Mouse (Mus musculus): ENCODE data around the gene Tmcc2. TPM values are rescaled to one million over a fixed set of nuclear protein-coding genes. Genes with fewer than 3 reads are reported as not detected.

Tmcc2 gene
- polyA plus RNA-seq, 1 experiment from 2014 or later: 11.1 TPM

GRCm38 (mm10) chr1:132331283-132331682 is 59.8 kb downstream of the Tmcc2 start:
- Histone ChIP-seq H3K36me3 (ENCODE audit: control insufficient read depth, insufficient read depth, low read length) (peaks cover 49% of the 10 kb centered on the region), H3K9me3 (ENCODE audit: control insufficient read depth, low read length) (no peaks in the 10 kb centered on the region), H3K27me3 (ENCODE audit: control insufficient read depth, insufficient read depth, low read length) (no peaks in the 10 kb centered on the region), H3K9ac (ENCODE audit: low read length) (peak overlapping the region; percentile 17; the same call in 1 of the 2 replicates), H3K4me1 (ENCODE audit: control insufficient read depth, insufficient read depth, low read length) (peaks cover 93% of the 10 kb centered on the region), H3K4me3 (ENCODE audit: low read depth, low read length) (no peak overlapping the region), H3K4me2 (no peak overlapping the region), H3K27ac (ENCODE audit: low read depth, low read length) (peak overlapping the region; percentile 89)
- DNase-seq (ENCODE audit: low spot score, missing footprints): no peak
- WGBS: 84% methylated on average over 17 of the region's 17 CpGs
- ATAC-seq (ENCODE audit: low FRiP score): no peak

GRCm38 (mm10) chr1:132330397-132330796 is 60.7 kb downstream of the Tmcc2 start:
- ATAC-seq (ENCODE audit: low FRiP score): no peak
- WGBS: 56% methylated on average over 15 of the region's 15 CpGs
- Histone ChIP-seq H3K27ac (ENCODE audit: low read depth, low read length) (peak overlapping the region; percentile 58), H3K9me3 (ENCODE audit: control insufficient read depth, low read length) (no peaks in the 10 kb centered on the region), H3K4me3 (ENCODE audit: low read depth, low read length) (no peak overlapping the region), H3K36me3 (ENCODE audit: control insufficient read depth, insufficient read depth, low read length) (peaks cover 58% of the 10 kb centered on the region), H3K27me3 (ENCODE audit: control insufficient read depth, insufficient read depth, low read length) (no peaks in the 10 kb centered on the region), H3K4me2 (no peak overlapping the region), H3K9ac (ENCODE audit: low read length) (no peak overlapping the region), H3K4me1 (ENCODE audit: control insufficient read depth, insufficient read depth, low read length) (peaks cover 93% of the 10 kb centered on the region)
- no peak for DNase-seq (ENCODE audit: low spot score, missing footprints)

GRCm38 (mm10) chr1:132329656-132330055 is 61.4 kb downstream of the Tmcc2 start:
- DNase-seq (ENCODE audit: low spot score, missing footprints) (no peak), ATAC-seq (ENCODE audit: low FRiP score) (no peak)
- peak overlapping the region; percentile 58 for H3K27ac ChIP-seq (ENCODE audit: low read depth, low read length)
- H3K4me2 ChIP-seq: no peak overlapping the region
- H3K4me3 ChIP-seq (ENCODE audit: low read depth, low read length): no peak overlapping the region
- H3K9ac ChIP-seq (ENCODE audit: low read length): no peak overlapping the region
- 76% methylated on average over 7 of the region's 7 CpGs for WGBS
- no peaks in the 10 kb centered on the region for H3K27me3 ChIP-seq (ENCODE audit: control insufficient read depth, insufficient read depth, low read length)
- H3K36me3 ChIP-seq (ENCODE audit: control insufficient read depth, insufficient read depth, low read length): peaks cover 63% of the 10 kb centered on the region
- no peaks in the 10 kb centered on the region for H3K9me3 ChIP-seq (ENCODE audit: control insufficient read depth, low read length)
- H3K4me1 ChIP-seq (ENCODE audit: control insufficient read depth, insufficient read depth, low read length): peaks cover 92% of the 10 kb centered on the region

GRCm38 (mm10) chr1:132328565-132328964 is 62.5 kb downstream of the Tmcc2 start:
- Histone ChIP-seq H3K27ac (ENCODE audit: low read depth, low read length) (0 out of 2 replicates have a peak overlapping the region, but pooled peaks have one; percentile 2), H3K27me3 (ENCODE audit: control insufficient read depth, insufficient read depth, low read length) (no peaks in the 10 kb centered on the region), H3K4me1 (ENCODE audit: control insufficient read depth, insufficient read depth, low read length) (peaks cover 93% of the 10 kb centered on the region), H3K4me3 (ENCODE audit: low read depth, low read length) (no peak overlapping the region), H3K36me3 (ENCODE audit: control insufficient read depth, insufficient read depth, low read length) (peaks cover 64% of the 10 kb centered on the region), H3K9me3 (ENCODE audit: control insufficient read depth, low read length) (no peaks in the 10 kb centered on the region), H3K4me2 (no peak overlapping the region), H3K9ac (ENCODE audit: low read length) (no peak overlapping the region)
- 83% methylated on average over 3 of the region's 3 CpGs for whole genome bisulfite sequencing
- ATAC-seq (ENCODE audit: low FRiP score) (no peak), DNase-seq (ENCODE audit: low spot score, missing footprints) (no peak)

DNA sequence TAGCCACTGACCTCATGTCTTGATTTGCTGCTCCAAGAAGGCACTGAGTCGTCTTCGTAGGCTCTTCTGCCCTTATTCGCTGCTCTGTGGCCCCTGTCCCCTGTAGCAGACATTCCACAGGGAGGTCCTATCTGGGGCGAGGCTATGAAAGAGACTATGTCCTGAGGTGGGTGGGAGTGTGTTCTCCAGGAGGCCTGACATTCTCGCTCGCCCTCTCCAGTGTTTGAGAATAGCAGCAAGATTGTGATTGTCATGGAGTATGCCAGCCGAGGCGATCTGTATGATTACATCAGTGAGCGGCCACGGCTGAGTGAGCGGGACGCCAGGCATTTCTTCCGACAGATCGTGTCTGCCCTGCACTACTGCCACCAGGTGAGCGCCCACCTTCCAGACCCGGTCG is 63.6 kb downstream of the Tmcc2 start:
- H3K9me3 ChIP-seq (ENCODE audit: control insufficient read depth, low read length): no peaks in the 10 kb centered on the region
- H3K9ac ChIP-seq (ENCODE audit: low read length): no peak overlapping the region
- H3K4me2 ChIP-seq: no peak overlapping the region
- 0 out of 2 replicates have a peak overlapping the region, but pooled peaks have one; percentile 4 for H3K27ac ChIP-seq (ENCODE audit: low read depth, low read length)
- ATAC-seq (ENCODE audit: low FRiP score): no peak
- no peak overlapping the region for H3K4me3 ChIP-seq (ENCODE audit: low read depth, low read length)
- no peak for DNase-seq (ENCODE audit: low spot score, missing footprints)
- H3K27me3 ChIP-seq (ENCODE audit: control insufficient read depth, insufficient read depth, low read length): no peaks in the 10 kb centered on the region
- peaks cover 88% of the 10 kb centered on the region for H3K4me1 ChIP-seq (ENCODE audit: control insufficient read depth, insufficient read depth, low read length)
- H3K36me3 ChIP-seq (ENCODE audit: control insufficient read depth, insufficient read depth, low read length): peaks cover 62% of the 10 kb centered on the region
- 83% methylated on average over 17 of the region's 17 CpGs for WGBS

DNA sequence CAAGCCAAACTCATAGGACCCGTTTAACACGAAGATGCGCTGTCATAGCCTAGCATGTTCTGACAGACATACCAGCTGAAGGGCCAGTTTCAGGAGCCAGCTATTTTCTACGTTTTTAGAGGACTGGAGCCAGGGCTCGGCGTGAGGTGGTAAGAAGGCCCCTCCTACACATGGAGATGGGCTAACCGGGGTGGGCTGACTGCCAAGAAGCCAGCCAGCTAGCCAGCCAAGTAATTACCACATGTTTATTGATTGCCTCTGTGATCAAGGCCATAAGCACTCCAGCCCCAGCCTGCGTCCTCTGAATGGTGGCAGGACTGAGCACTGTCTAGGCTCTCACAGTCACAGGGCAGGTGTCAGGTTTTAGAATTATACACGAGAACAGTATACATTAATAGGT is 64.3 kb downstream of the Tmcc2 start:
- H3K4me2 ChIP-seq: no peak overlapping the region
- H3K36me3 ChIP-seq (ENCODE audit: control insufficient read depth, insufficient read depth, low read length): peaks cover 55% of the 10 kb centered on the region
- WGBS: 73% methylated on average over 9 of the region's 9 CpGs
- no peaks in the 10 kb centered on the region for H3K9me3 ChIP-seq (ENCODE audit: control insufficient read depth, low read length)
- H3K27ac ChIP-seq (ENCODE audit: low read depth, low read length): peak overlapping the region; percentile 46; the same call in 1 of the 2 replicates
- H3K9ac ChIP-seq (ENCODE audit: low read length): no peak overlapping the region
- ATAC-seq (ENCODE audit: low FRiP score) (no peak), DNase-seq (ENCODE audit: low spot score, missing footprints) (no peak)
- no peaks in the 10 kb centered on the region for H3K27me3 ChIP-seq (ENCODE audit: control insufficient read depth, insufficient read depth, low read length)
- H3K4me3 ChIP-seq (ENCODE audit: low read depth, low read length): no peak overlapping the region
- peaks cover 84% of the 10 kb centered on the region for H3K4me1 ChIP-seq (ENCODE audit: control insufficient read depth, insufficient read depth, low read length)

- peaks cover 32% of the 10 kb centered on the region for H3K36me3 ChIP-seq (ENCODE audit: control insufficient read depth, insufficient read depth, low read length)
- peak overlapping the region; percentile 48; the same call in 1 of the 2 replicates for H3K9ac ChIP-seq (ENCODE audit: low read length)
- no peaks in the 10 kb centered on the region for H3K27me3 ChIP-seq (ENCODE audit: control insufficient read depth, insufficient read depth, low read length)
- H3K27ac ChIP-seq (ENCODE audit: low read depth, low read length): peak overlapping the region; percentile 98
- WGBS: 9% methylated on average over 13 of the region's 13 CpGs
- DNase-seq (ENCODE audit: low spot score, missing footprints): peak; percentile 98
- peak overlapping the region; percentile 44 for H3K4me2 ChIP-seq
- peak overlapping the region; percentile 13; the same call in 1 of the 2 replicates for H3K4me3 ChIP-seq (ENCODE audit: low read depth, low read length)
- H3K4me1 ChIP-seq (ENCODE audit: control insufficient read depth, insufficient read depth, low read length): peaks cover 87% of the 10 kb centered on the region
- ATAC-seq (ENCODE audit: low FRiP score): peak; percentile 96
- H3K9me3 ChIP-seq (ENCODE audit: control insufficient read depth, low read length): no peaks in the 10 kb centered on the region
Observed at GRCm38 (mm10) chr1:132322711-132323542, 68.2 kb downstream of the Tmcc2 start.

GRCm38 (mm10) chr1:132321821-132322580 is 69.1 kb downstream of the Tmcc2 start:
- peak; percentile 20 for ATAC-seq (ENCODE audit: low FRiP score)
- Histone ChIP-seq H3K27me3 (ENCODE audit: control insufficient read depth, insufficient read depth, low read length) (no peaks in the 10 kb centered on the region), H3K4me3 (ENCODE audit: low read depth, low read length) (no peak overlapping the region), H3K4me1 (ENCODE audit: control insufficient read depth, insufficient read depth, low read length) (peaks cover 83% of the 10 kb centered on the region), H3K27ac (ENCODE audit: low read depth, low read length) (peak overlapping the region; percentile 98), H3K9me3 (ENCODE audit: control insufficient read depth, low read length) (no peaks in the 10 kb centered on the region), H3K9ac (ENCODE audit: low read length) (peak overlapping the region; percentile 51), H3K4me2 (peak overlapping the region; percentile 77), H3K36me3 (ENCODE audit: control insufficient read depth, insufficient read depth, low read length) (peaks cover 25% of the 10 kb centered on the region)
- WGBS: 32% methylated on average over 7 of the region's 7 CpGs
- peak; percentile 96 for DNase-seq (ENCODE audit: low spot score, missing footprints)

DNA sequence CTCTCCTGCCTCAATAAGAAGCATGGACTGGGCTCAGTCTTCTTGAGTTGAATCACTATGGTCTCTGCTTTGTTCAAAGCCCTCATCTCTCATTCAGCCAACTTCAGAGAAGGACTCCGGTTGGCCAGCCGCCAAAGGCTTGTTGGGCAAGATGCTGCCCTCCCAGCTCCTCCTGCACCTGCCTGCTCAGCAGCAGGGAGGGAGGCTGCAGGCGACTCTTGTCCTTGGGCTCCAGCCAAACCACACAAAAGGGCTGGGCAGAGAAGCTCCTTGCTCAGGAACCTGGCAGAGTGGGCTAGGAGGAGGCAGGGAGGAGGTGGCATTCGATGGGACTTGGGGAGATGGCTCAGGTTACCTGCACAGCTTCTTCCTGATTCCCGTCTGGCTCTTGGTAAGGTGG is 71.8 kb downstream of the Tmcc2 start:
- WGBS: 37% methylated on average over 5 of the region's 5 CpGs

More for the DNA sequence above, 71.8 kb downstream of the Tmcc2 start:
- Histone ChIP-seq H3K4me2 (peak overlapping the region; percentile 77), H3K27ac (ENCODE audit: low read depth, low read length) (peak overlapping the region; percentile 98), H3K4me3 (ENCODE audit: low read depth, low read length) (peak overlapping the region; percentile 89), H3K9ac (ENCODE audit: low read length) (peak overlapping the region; percentile 94), H3K27me3 (ENCODE audit: control insufficient read depth, insufficient read depth, low read length) (no peaks in the 10 kb centered on the region), H3K4me1 (ENCODE audit: control insufficient read depth, insufficient read depth, low read length) (peaks cover 62% of the 10 kb centered on the region), H3K9me3 (ENCODE audit: control insufficient read depth, low read length) (no peaks in the 10 kb centered on the region), H3K36me3 (ENCODE audit: control insufficient read depth, insufficient read depth, low read length) (peaks cover 6% of the 10 kb centered on the region)
- no peak for ATAC-seq (ENCODE audit: low FRiP score)
- peak; percentile 92 for DNase-seq (ENCODE audit: low spot score, missing footprints)

Data from midbrain, embryonic 11.5 days (tissue).